Mouse (Mus musculus) CH12.LX (cell line): Measurements from ENCODE around the gene Olfr112.

Experiments
- CTCF ChIP-seq, 2 experiments: IDR thresholded peaks in 1 of 2; conservative IDR thresholded peaks in 1 of 2; 2 replicates each; pipeline ENCODE4 v1.5.1; 2011 to 2012; ENCODE audit warnings: low read depth in 2 of 2, low read length in 2 of 2, improper control_type of control experiment in 1 of 2, inconsistent platforms in 1 of 2, mild to moderate bottlenecking in 1 of 2, moderate library complexity in 1 of 2
- JUND ChIP-seq: conservative IDR thresholded peaks from 2 replicates; pipeline ENCODE4 v1.6.1; 2011; ENCODE audit warnings: low read depth, low read length, improper control_type of control experiment
- SIN3A ChIP-seq: IDR thresholded peaks from 2 replicates; pipeline ENCODE4 v1.6.1; 2012; ENCODE audit warnings: low read length, improper control_type of control experiment, inconsistent platforms

- TF ChIP-seq SIN3A, result no peak
- TF ChIP-seq JUND, result no peak
- no peak for TF ChIP-seq CTCF (conservative IDR thresholded peaks at IDR 0.05 in 1 of 2, IDR thresholded peaks at IDR 0.05 in 1 of 2; ENCODE audit: low read depth in 2 of 2, low read length in 2 of 2)
Observed at GRCm38 (mm10) chr17:37543800-37544435, 25.3 kb downstream of the Olfr112 start.
